Mouse (Mus musculus) ES-Bruce4 (cell line): ENCODE data around the gene Ulk4. TPM values are rescaled to one million over a fixed set of nuclear protein-coding genes. Genes with fewer than 3 reads are reported as not detected.
"Not testable (repeated sequence)": the region's sequence is repeated elsewhere in the genome, so short reads cannot be mapped to it uniquely, and the experiment has no call there.

Experiments used
- H3K27ac ChIP-seq: 2 replicates; pipeline ENCODE4 v1.5.1; 2012; ENCODE audit warnings: low read length, inconsistent platforms; ENCODE audit not compliant: insufficient read depth
- H3K27me3 ChIP-seq: 2 replicates; pipeline ENCODE4 v1.6.1; 2012; ENCODE audit warnings: mild to moderate bottlenecking, low read length, inconsistent platforms; ENCODE audit not compliant: control insufficient read depth, poor library complexity, insufficient read depth, severe bottlenecking
- H3K36me3 ChIP-seq: 2 replicates; pipeline ENCODE4 v1.6.1; 2012; ENCODE audit warnings: inconsistent platforms, mild to moderate bottlenecking, low read length, moderate library complexity; ENCODE audit not compliant: control insufficient read depth, poor library complexity, insufficient read depth, severe bottlenecking
- H3K4me1 ChIP-seq: one replicate; pipeline ENCODE4 v1.8.1; 2011; ENCODE audit warnings: low read length; ENCODE audit not compliant: control insufficient read depth, insufficient read depth
- H3K4me3 ChIP-seq: 2 replicates; pipeline ENCODE4 v1.5.1; 2011; ENCODE audit warnings: low read depth, mild to moderate bottlenecking, low read length
- H3K9ac ChIP-seq: 2 replicates; pipeline ENCODE4 v1.6.1; 2012; ENCODE audit warnings: low read depth, mild to moderate bottlenecking, inconsistent platforms; ENCODE audit not compliant: poor library complexity, severe bottlenecking
- H3K9me3 ChIP-seq: replicated peaks from 2 replicates; pipeline ENCODE4 v1.6.1; 2012; ENCODE audit warnings: mild to moderate bottlenecking, low read length, inconsistent platforms; ENCODE audit not compliant: control insufficient read depth, poor library complexity, insufficient read depth, severe bottlenecking
- CTCF ChIP-seq: IDR thresholded peaks from one replicate; pipeline ENCODE4 v1.8.1; 2011; ENCODE audit warnings: low read depth, low read length
- EP300 ChIP-seq: IDR thresholded peaks from 2 replicates; pipeline ENCODE4 v1.6.1; 2011; ENCODE audit warnings: low read depth, low read length; ENCODE audit not compliant: insufficient read depth
- POLR2A ChIP-seq: IDR thresholded peaks from one replicate; pipeline ENCODE4 v1.8.1; 2011; ENCODE audit warnings: low read length; ENCODE audit not compliant: insufficient read depth
- polyA plus RNA-seq: library from polyadenylated mRNA; stranded (reverse); fragments of >200 nt; gene quantifications from 2 replicates; pipeline ENCODE4 v1.2.4, GENCODE M21; 2011; ENCODE audit warnings: low read depth; ENCODE audit not compliant: missing spikeins, insufficient read depth, insufficient read length

Gene Ulk4
- polyA plus RNA-seq, 1 experiment: 3.3 TPM

GRCm38 (mm10) chr9:121241366-121241765 is 35.6 kb downstream of the Ulk4 start:
- TF ChIP-seq EP300: no peak
- Histone ChIP-seq H3K4me1 (no peaks in the 10 kb centered on the region), H3K27me3 (no peaks in the 10 kb centered on the region), H3K9ac (no peak overlapping the region), H3K4me3 (no peak overlapping the region), H3K36me3 (no peaks in the 10 kb centered on the region), H3K27ac (no peak overlapping the region), H3K9me3 (no peaks in the 10 kb centered on the region)

DNA sequence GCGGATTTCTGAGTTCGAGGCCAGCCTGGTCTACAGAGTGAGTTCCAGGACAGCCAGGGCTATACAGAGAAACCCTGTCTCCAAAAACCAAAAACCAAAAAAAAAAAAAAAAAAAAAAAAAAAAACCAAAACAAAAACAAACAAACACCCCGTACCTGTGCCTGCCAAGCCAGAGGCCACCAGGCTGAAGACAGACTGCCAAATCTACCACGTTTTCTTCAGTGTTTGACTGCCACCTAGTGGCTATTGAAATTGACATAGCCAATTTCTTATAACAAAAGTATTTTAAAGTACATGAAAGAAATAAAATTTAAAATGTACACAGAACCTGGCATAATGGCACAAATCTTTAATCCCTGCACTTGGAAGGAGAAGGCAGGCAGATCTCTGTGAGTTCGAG is 36.8 kb downstream of the Ulk4 start:
- H3K27me3 ChIP-seq, H3K9me3 ChIP-seq, H3K4me1 ChIP-seq, H3K36me3 ChIP-seq, H3K27ac ChIP-seq, H3K4me3 ChIP-seq, H3K9ac ChIP-seq: not testable (repeated sequence)
- TF ChIP-seq CTCF: peak; percentile 34

DNA sequence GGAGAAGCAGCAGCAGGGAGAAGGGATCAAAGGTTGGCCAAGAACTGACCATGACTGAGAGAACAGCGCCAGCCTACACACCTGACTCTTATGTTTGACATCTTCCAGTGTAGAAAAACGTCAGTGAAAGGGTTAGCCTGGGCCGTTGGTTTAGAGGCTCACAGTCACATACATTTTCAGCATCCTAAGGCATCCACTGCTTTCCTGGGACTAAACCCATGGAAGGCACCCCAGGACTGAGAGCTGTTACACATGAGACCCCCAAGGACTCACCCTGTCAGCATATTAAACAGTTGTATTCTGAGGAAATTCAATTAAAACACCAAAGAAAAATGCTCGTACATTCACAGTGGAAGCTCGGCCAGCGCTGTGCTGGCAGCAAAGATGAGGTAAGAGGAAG is 37.4 kb downstream of the Ulk4 start:
- Histone ChIP-seq H3K9me3 (no peaks in the 10 kb centered on the region), H3K4me3 (no peak overlapping the region), H3K4me1 (no peaks in the 10 kb centered on the region), H3K36me3 (no peaks in the 10 kb centered on the region), H3K27me3 (no peaks in the 10 kb centered on the region), H3K9ac (no peak overlapping the region), H3K27ac (no peak overlapping the region)
- TF ChIP-seq POLR2A (no peak), EP300 (no peak), CTCF (no peak)

DNA sequence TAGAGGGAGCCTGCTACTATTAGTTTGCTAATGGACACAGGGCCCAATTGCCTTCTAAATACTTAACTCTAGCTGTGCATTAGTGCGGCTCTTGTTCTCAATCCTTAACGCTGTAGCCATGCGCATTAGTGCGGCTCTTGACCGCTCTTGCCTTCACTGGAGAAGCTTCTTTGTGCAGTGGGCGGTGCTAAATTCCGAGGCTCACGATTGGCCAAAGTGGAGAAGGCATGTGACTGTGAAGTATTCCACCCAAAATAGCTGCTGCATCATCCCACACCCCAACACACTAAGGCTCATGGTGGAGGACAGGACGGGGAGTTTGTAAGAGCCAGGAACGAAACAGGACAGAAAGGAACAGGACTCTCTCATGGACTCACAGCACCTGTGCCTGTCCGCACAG is 58.4 kb downstream of the Ulk4 start:
- Histone ChIP-seq H3K27ac (no peak overlapping the region), H3K4me3 (0 out of 2 replicates have a peak overlapping the region, but pooled peaks have one; percentile 11)
- TF ChIP-seq CTCF (no peak), POLR2A (no peak), EP300 (no peak)

GRCm38 (mm10) chr9:121218230-121218629 is 58.8 kb downstream of the Ulk4 start:
- TF ChIP-seq CTCF: no peak
- TF ChIP-seq EP300: no peak
- TF ChIP-seq POLR2A: no peak
- no peaks in the 10 kb centered on the region for H3K9me3 ChIP-seq
- no peak overlapping the region for H3K9ac ChIP-seq
- H3K36me3 ChIP-seq: no peaks in the 10 kb centered on the region
- no peak overlapping the region for H3K27ac ChIP-seq
- H3K27me3 ChIP-seq: no peaks in the 10 kb centered on the region
- H3K4me3 ChIP-seq: 0 out of 2 replicates have a peak overlapping the region, but pooled peaks have one; percentile 11
- H3K4me1 ChIP-seq: no peaks in the 10 kb centered on the region

More for the DNA sequence above, 58.4 kb downstream of the Ulk4 start:
- no peaks in the 10 kb centered on the region for H3K9me3 ChIP-seq
- H3K9ac ChIP-seq: no peak overlapping the region
- no peaks in the 10 kb centered on the region for H3K36me3 ChIP-seq
- no peaks in the 10 kb centered on the region for H3K4me1 ChIP-seq
- H3K27me3 ChIP-seq: no peaks in the 10 kb centered on the region

DNA sequence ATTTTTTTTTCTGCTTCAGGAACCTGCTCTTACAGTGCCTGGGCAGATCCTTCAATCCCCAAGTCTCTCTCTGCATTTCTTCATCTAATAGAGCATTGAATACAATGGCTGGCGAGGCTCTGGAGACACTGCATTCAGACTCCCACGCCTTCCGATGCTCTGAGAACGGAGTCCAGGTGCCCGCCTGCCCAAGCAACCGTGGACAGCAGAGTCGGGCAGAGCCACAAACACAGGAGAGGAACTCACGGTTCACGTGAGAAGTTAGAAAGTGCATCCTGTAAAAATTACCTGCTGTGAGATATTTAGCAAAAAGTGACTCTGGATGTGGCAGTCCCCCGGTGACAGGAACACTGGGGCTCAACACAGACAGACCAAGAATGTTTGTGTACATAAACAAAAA is 59.3 kb downstream of the Ulk4 start:
- no peak overlapping the region for H3K4me3 ChIP-seq
- no peak for TF ChIP-seq CTCF
- no peak for TF ChIP-seq EP300
- no peak for TF ChIP-seq POLR2A
- H3K36me3 ChIP-seq: no peaks in the 10 kb centered on the region
- no peaks in the 10 kb centered on the region for H3K4me1 ChIP-seq
- H3K9me3 ChIP-seq: no peaks in the 10 kb centered on the region
- H3K27me3 ChIP-seq: no peaks in the 10 kb centered on the region
- H3K9ac ChIP-seq: no peak overlapping the region
- no peak overlapping the region for H3K27ac ChIP-seq
